Mouse (Mus musculus) heart, embryonic 15.5 days (tissue): ENCODE data around the gene Cyp4f14. TPM values are rescaled to one million over a fixed set of nuclear protein-coding genes. Genes with fewer than 3 reads are reported as not detected.
"Not testable (repeated sequence)": the region's sequence is repeated elsewhere in the genome, so short reads cannot be mapped to it uniquely, and the experiment has no call there.

Source experiments
- ATAC-seq: fragments of 200-750 bp; cut with Nextera tagmentation; replicated peaks from 2 replicates; pipeline ENCODE4 v1.8.0; 2017; ENCODE audit warnings: low read depth, moderate TSS enrichment; ENCODE audit not compliant: insufficient number of reproducible peaks, insufficient read depth, low FRiP score
- H3K27ac ChIP-seq: fragments of 300-500 bp; sonication (generic); 2 replicates; pipeline ENCODE4 v1.5.1; 2015; ENCODE audit warnings: mild to moderate bottlenecking, inconsistent platforms
- H3K27me3 ChIP-seq: fragments of 300-500 bp; sonication (generic); 2 replicates; pipeline ENCODE4 v1.6.1; 2015; ENCODE audit warnings: inconsistent platforms
- H3K36me3 ChIP-seq: fragments of 300-500 bp; sonication (generic); 2 replicates; pipeline ENCODE4 v1.6.1; 2015; ENCODE audit warnings: mild to moderate bottlenecking, inconsistent platforms
- H3K4me1 ChIP-seq: fragments of 300-500 bp; sonication (generic); replicated peaks from 2 replicates; pipeline ENCODE4 v1.6.1; 2015; ENCODE audit warnings: inconsistent platforms
- H3K4me2 ChIP-seq: fragments of 300-500 bp; sonication (generic); 2 replicates; pipeline ENCODE4 v1.6.1; 2015; ENCODE audit warnings: inconsistent platforms, mild to moderate bottlenecking, moderate library complexity
- H3K4me3 ChIP-seq: fragments of 300-500 bp; sonication (generic); 2 replicates; pipeline ENCODE4 v1.5.1; 2015; ENCODE audit warnings: mild to moderate bottlenecking, inconsistent platforms
- H3K9ac ChIP-seq: fragments of 300-500 bp; sonication (generic); 2 replicates; pipeline ENCODE4 v1.6.1; 2015; ENCODE audit warnings: mild to moderate bottlenecking, inconsistent platforms
- H3K9me3 ChIP-seq: fragments of 300-500 bp; sonication (generic); replicated peaks from 2 replicates; pipeline ENCODE4 v1.6.1; 2016; ENCODE audit warnings: inconsistent platforms
- WGBS: fragments of 180-500 bp; shearing (Covaris S2); methylation state at CpG from one replicate; pipeline ENCODE4 v1.1.7; 2015; ENCODE audit warnings: mixed read lengths; 5-methylcytosine and 5-hydroxymethylcytosine counted together
- polyA plus RNA-seq: library from polyadenylated mRNA; unstranded; fragments of >200 nt; fragmentation: Nextera tagmentation; extraction: Ambion mirVana; gene quantifications from 2 replicates; pipeline ENCODE4 v1.2.1, GENCODE M21; 2015

The Cyp4f14 gene
- polyA plus RNA-seq, 1 experiment from 2014 or later, result not detected

GRCm38 (mm10) chr17:32891239-32892180, 25.6 kb downstream of the Cyp4f14 start, which contains the start of gene Zfp870:
TSS of gene Zfp870 (minus strand) at chr17:32891642.
- peak within 1 kb of the TSS; percentile 87 for H3K27ac ChIP-seq
- H3K9ac ChIP-seq, result peak within 1 kb of the TSS; percentile 85
- no peaks in the 10 kb centered on the region for H3K27me3 ChIP-seq
- H3K4me3 ChIP-seq, result peak within 1 kb of the TSS; percentile 80
- no peaks in the 10 kb centered on the region; the same call in 1 of the 2 replicates for H3K36me3 ChIP-seq
- no peaks in the 10 kb centered on the region for H3K9me3 ChIP-seq
- WGBS, result 10% methylated on average over 33 of the region's 33 CpGs
- peaks cover 15% of the 10 kb centered on the region for H3K4me1 ChIP-seq
- peak; percentile 96 for ATAC-seq
- peak within 1 kb of the TSS; percentile 77 for H3K4me2 ChIP-seq

- Histone ChIP-seq H3K27ac (peak overlapping the region; percentile 87), H3K4me1 (peaks cover 15% of the 10 kb centered on the region), H3K4me2 (peak overlapping the region; percentile 77), H3K27me3 (no peaks in the 10 kb centered on the region), H3K9ac (peak overlapping the region; percentile 85), H3K9me3 (no peaks in the 10 kb centered on the region), H3K36me3 (no peaks in the 10 kb centered on the region; the same call in 1 of the 2 replicates), H3K4me3 (peak overlapping the region; percentile 80)
- peak; percentile 16; the same call in 1 of the 2 replicates for ATAC-seq
- 4% methylated on average over 11 of the region's 11 CpGs for WGBS
These were observed 26.3 kb downstream of the Cyp4f14 start for GRCm38 (mm10) chr17:32890852-32891238.

GRCm38 (mm10) chr17:32889611-32890010, 27.5 kb downstream of the Cyp4f14 start:
- Histone ChIP-seq H3K4me3 (no peak overlapping the region), H3K27ac (no peak overlapping the region), H3K9me3 (no peaks in the 10 kb centered on the region), H3K27me3 (no peaks in the 10 kb centered on the region), H3K9ac (no peak overlapping the region), H3K4me1 (peaks cover 15% of the 10 kb centered on the region), H3K36me3 (peaks cover 4% of the 10 kb centered on the region; the same call in 1 of the 2 replicates), H3K4me2 (peak overlapping the region; percentile 77; the same call in 1 of the 2 replicates)
- WGBS, result 95% methylated on average over 6 of the region's 6 CpGs
- no peak for ATAC-seq

GRCm38 (mm10) chr17:32880320-32881218, 36.6 kb downstream of the Cyp4f14 start:
- WGBS, result 85% methylated on average over 14 of the region's 14 CpGs
- peaks cover 46% of the 10 kb centered on the region for H3K36me3 ChIP-seq
- no peaks in the 10 kb centered on the region for H3K9me3 ChIP-seq
- H3K9ac ChIP-seq, result no peak overlapping the region
- H3K4me3 ChIP-seq, result no peak overlapping the region
- ATAC-seq, result no peak
- no peak overlapping the region for H3K4me2 ChIP-seq
- 0 out of 2 replicates have a peak, but pooled peaks cover 2% of the 10 kb centered on the region for H3K27me3 ChIP-seq
- H3K27ac ChIP-seq, result no peak overlapping the region
- H3K4me1 ChIP-seq, result peaks cover 6% of the 10 kb centered on the region; the same call in 1 of the 2 replicates

- WGBS, result 87% methylated on average over 11 of the region's 11 CpGs
- Histone ChIP-seq H3K27me3 (0 out of 2 replicates have a peak, but pooled peaks cover 2% of the 10 kb centered on the region), H3K27ac (no peak overlapping the region), H3K9ac (no peak overlapping the region), H3K4me1 (peaks cover 6% of the 10 kb centered on the region; the same call in 1 of the 2 replicates), H3K9me3 (no peaks in the 10 kb centered on the region), H3K36me3 (peaks cover 34% of the 10 kb centered on the region), H3K4me3 (no peak overlapping the region), H3K4me2 (no peak overlapping the region)
- ATAC-seq, result no peak
These were observed 38.4 kb downstream of the Cyp4f14 start for GRCm38 (mm10) chr17:32878773-32879172.

GRCm38 (mm10) chr17:32877471-32878171, 39.5 kb downstream of the Cyp4f14 start:
- 5% methylated on average over 22 of the region's 22 CpGs for WGBS
- no peak overlapping the region for H3K27ac ChIP-seq
- H3K4me3 ChIP-seq, result no peak overlapping the region
- H3K27me3 ChIP-seq, result 0 out of 2 replicates have a peak, but pooled peaks cover 2% of the 10 kb centered on the region
- H3K9me3 ChIP-seq, result no peaks in the 10 kb centered on the region
- 0 out of 2 replicates have a peak, but pooled peaks have one; percentile 27 for ATAC-seq
- H3K9ac ChIP-seq, result no peak overlapping the region
- H3K4me2 ChIP-seq, result peak overlapping the region; percentile 35; the same call in 1 of the 2 replicates
- H3K4me1 ChIP-seq, result peaks cover 6% of the 10 kb centered on the region; the same call in 1 of the 2 replicates
- H3K36me3 ChIP-seq, result peaks cover 22% of the 10 kb centered on the region

- H3K9me3 ChIP-seq, result no peaks in the 10 kb centered on the region
- no peaks in the 10 kb centered on the region for H3K36me3 ChIP-seq
- H3K4me1 ChIP-seq, result peaks cover 5% of the 10 kb centered on the region; the same call in 1 of the 2 replicates
- WGBS, result 61% methylated on average over 5 of the region's 5 CpGs
- no peak for ATAC-seq
- H3K4me3 ChIP-seq, result no peak overlapping the region
- H3K9ac ChIP-seq, result no peak overlapping the region
- 0 out of 2 replicates have a peak, but pooled peaks cover 2% of the 10 kb centered on the region for H3K27me3 ChIP-seq
- H3K27ac ChIP-seq, result no peak overlapping the region
- no peak overlapping the region for H3K4me2 ChIP-seq
These were observed 44.4 kb downstream of the Cyp4f14 start for GRCm38 (mm10) chr17:32872696-32873095.

- WGBS, result 68% methylated on average over 4 of the region's 4 CpGs
- Histone ChIP-seq H3K9me3 (no peaks in the 10 kb centered on the region), H3K36me3 (no peaks in the 10 kb centered on the region), H3K4me2 (no peak overlapping the region), H3K4me1 (no peaks in the 10 kb centered on the region), H3K9ac (no peak overlapping the region), H3K27me3 (0 out of 2 replicates have a peak, but pooled peaks cover 2% of the 10 kb centered on the region), H3K27ac (no peak overlapping the region), H3K4me3 (no peak overlapping the region)
- no peak for ATAC-seq
These were observed 45.1 kb downstream of the Cyp4f14 start for GRCm38 (mm10) chr17:32872091-32872490.

- H3K4me2 ChIP-seq, result no peak overlapping the region
- no peak overlapping the region for H3K27ac ChIP-seq
- no peaks in the 10 kb centered on the region for H3K27me3 ChIP-seq
- H3K36me3 ChIP-seq, result no peaks in the 10 kb centered on the region
- H3K9ac ChIP-seq, result no peak overlapping the region
- no peaks in the 10 kb centered on the region for H3K9me3 ChIP-seq
- 89% methylated on average over 1 of the region's 1 CpGs for WGBS
- no peak for ATAC-seq
- no peak overlapping the region for H3K4me3 ChIP-seq
- H3K4me1 ChIP-seq, result no peaks in the 10 kb centered on the region
These were observed 45.7 kb downstream of the Cyp4f14 start for GRCm38 (mm10) chr17:32871483-32871882.

- not testable (repeated sequence) for H3K4me3 ChIP-seq, H3K4me2 ChIP-seq, H3K9me3 ChIP-seq, H3K9ac ChIP-seq, H3K27me3 ChIP-seq, H3K36me3 ChIP-seq, H3K4me1 ChIP-seq, ATAC-seq, H3K27ac ChIP-seq
- 52% methylated on average over 5 of the region's 7 CpGs for WGBS
These were observed 49.9 kb downstream of the Cyp4f14 start for GRCm38 (mm10) chr17:32867266-32867665.
